Mouse (Mus musculus): ENCODE measurements around the gene 2510009E07Rik.

2510009E07Rik gene

DNA sequence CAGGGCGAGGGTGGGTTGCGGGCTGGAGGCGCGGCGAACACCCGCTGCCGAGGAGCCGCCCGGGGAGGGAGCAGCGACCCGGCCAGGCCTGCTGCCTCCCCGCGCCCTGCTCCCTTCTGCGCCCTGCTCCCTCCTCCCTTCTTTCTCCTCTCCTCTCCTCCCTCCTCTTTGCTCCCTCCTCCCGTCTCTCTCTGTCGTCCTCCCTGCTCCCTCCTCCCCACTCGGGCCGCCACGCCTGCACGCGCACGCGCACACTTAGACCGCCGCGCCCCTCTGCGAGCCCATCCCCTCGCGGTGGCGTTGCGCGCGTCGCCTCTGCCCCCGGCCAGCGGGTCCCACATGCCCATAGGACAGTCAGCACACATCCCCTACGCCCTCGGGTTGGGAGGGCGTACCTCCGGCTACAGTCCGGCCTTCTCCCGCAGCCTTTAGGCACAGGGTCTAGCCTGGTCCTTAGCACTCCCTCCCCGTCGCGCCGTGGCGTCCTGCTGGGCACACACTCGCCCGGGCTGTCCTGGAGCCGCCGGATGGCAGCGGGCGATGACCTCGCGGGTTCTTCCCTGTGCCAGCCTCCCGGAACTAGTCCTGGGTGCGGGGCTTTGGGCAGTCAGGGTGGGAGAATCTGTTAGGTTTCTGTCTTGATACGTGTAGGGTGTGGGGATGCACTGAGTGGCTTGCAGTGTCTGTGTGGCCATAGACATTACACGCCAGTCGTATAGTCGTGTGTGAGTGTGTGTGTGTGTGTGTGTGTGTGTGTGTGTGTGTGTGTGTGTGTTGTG is at the start of gene 2510009E07Rik:
Gene 2510009E07Rik (minus strand): TSS at position 203 of the 779 bp plus-strand sequence.
- peak; percentile 96 for DNase-seq (ENCODE audit: inconsistent ontology term)

DNA sequence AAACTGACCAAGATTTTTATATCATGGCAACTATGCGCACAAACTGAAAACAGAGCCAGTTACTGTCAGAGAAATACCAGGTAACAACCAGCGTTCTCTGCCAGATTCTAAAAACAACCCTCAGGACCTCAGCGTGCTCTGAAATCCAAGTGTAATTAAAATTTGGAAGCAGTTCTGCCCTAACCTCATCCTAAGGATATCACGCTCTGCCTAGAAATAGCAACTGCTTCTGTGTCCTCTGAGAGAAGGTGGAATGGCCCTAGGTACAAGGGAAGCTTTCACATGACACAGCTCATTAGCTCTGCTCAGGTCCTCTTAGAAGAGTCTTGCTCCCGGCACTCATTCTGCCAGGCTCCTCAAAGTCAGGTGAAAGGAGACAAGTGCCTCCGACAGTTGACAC is 48.9 kb upstream of the 2510009E07Rik start:
- DNase-seq (ENCODE audit: inconsistent ontology term), result peak; percentile 3

DNA sequence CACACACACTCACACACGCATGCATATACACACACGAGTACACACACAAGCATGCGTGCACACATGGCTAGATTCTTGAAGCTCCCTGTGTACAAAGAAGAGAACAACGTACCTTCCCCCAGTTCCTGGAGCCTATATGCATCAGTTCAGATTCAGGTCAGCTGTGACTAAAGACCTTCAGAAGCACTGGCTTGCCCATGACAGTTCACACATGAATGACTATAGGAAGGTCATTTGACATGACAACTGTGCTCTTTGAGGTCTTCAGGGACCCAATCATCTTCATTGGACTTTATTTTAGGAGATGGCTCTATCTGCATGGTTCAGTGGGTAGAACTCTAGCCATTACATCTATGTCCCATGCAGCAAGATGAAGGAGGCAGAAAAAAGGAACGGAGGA is 48.4 kb upstream of the 2510009E07Rik start:
- peak; percentile 77 for DNase-seq (ENCODE audit: inconsistent ontology term)

DNA sequence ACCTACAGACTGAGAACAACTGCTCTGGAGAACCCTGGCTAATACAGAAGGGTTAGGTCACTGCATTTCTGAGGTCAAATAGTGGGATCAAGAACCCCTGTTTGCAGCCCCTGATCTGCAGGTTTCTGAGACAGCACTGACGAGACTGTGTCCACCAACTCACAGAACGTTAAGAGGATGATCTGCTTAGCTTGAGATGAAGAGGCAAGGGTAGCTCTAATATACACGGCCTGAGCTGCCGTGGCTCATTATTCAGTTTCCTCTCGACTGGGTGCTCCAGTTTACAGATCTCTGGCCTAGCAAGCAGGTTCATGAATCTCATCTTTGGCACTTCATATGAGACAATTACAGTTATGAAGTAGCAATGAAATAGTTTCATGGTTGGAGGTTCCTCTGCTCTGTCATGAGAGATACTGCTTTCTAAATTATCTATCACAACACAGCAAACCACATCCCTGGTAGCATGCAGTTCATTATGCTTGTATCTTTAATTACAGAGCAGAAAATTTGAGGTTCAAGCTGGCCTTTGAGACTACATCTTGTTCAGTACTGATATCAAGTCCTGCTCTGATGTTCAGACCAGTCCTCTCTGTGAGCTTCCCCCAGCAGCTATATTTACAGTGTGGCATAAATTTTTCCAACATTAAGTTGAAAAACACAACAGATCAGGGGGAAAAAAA is 47.9 kb upstream of the 2510009E07Rik start:
- DNase-seq (ENCODE audit: inconsistent ontology term), result peak; percentile 12

DNA sequence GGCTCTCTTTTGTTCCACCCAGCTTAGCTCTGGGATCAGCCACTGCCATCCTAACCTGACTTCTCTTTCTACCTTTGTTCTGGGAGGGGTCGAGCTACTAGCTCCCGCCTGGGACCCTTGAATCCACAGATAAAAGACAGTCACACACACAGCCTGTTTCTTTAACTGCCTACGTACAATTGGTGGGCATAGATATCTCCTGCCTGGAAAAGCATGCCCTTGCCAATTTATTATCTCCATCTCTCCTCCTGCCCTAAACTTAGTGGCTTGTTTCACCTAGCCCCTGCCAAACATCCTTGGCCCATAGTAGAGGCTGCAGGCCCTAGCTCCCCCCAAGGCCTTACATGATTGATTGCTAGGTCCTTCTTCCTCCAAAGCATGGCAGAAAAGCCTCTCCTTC is 47.1 kb upstream of the 2510009E07Rik start:
- no peak for DNase-seq (ENCODE audit: inconsistent ontology term)

DNA sequence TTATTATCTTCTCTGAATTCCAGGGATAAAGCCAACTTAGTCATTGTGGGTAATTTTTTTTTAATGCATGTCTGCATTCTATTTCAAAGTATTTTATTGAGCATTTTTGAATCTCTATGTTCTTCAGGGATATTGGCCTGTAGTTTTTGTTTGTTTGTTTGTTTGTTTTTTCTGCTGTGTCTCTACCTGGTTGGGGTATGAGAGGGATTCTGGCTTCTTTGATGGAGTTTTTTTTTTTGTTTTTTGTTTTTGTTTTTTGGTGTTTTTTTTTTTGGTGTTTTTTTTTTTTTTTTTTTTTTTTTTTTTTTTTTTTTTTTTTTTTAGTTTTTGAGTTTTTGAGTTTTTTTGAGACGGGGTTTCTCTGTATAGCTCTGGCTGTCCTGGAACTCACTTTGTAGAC is 41.2 kb upstream of the 2510009E07Rik start:
- DNase-seq (ENCODE audit: inconsistent ontology term), result no peak

DNA sequence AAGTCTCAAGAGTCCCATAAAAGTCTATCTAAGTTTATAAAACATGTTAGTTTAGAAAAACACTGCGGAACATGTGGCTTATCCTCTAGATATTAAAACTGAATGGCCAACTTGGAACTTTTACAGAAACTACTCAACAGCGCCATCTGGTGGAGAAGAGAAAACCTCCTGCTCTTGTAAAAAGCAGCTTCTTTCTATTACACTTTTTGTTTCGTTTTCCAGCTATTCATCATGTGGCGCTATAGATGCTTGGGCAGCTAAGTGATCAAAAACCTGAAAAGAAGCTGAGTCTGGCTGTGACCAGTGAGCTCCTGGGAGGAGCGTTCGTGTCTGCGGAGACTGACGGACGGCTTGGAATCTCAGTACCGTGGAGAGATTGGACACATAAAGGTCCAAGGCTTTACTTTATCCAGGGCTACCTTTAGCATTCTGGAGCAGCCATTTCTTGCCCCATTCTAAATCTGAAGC is 33.5 kb upstream of the 2510009E07Rik start:
- peak; percentile 80 for DNase-seq (ENCODE audit: inconsistent ontology term)

DNA sequence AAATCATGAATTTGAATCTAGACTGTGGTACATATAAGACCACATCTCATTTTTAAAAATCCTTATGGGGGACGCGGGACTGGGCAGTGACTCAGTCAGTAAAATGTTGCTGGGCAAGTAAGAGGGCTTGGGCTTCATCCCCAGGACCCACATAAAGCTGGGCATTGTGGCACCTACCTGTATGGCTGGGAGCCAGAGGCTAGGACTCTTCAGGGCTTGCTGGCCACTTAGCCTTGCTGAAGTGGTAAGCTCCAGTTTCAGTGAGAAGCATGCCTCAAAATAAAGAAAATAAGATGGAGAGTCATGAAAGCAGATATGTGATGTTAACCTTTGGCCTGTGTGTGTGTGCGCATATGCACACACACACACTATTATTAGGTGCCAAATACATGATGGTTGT is 33.0 kb upstream of the 2510009E07Rik start:
- DNase-seq (ENCODE audit: inconsistent ontology term), result no peak

DNA sequence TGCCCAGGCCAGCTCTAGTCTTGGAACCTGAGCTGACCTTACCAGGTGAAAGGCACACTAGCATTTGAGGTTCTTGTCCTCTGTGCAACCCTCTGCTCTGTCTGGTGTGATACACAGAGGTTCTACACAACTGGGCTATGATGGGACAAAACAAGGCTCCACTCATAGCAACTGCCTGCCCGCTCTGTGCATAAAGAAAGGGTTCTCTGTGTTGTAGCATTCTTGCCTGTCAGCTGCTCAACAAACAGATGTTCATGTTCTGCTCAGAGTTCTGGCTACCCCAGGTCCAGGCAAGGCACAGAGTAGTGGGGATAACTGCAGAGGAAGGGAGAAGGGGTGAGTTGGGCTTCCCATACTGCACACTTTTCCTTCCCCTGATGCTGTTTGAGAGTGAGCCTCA is 29.8 kb upstream of the 2510009E07Rik start:
- DNase-seq (ENCODE audit: inconsistent ontology term), result no peak

DNA sequence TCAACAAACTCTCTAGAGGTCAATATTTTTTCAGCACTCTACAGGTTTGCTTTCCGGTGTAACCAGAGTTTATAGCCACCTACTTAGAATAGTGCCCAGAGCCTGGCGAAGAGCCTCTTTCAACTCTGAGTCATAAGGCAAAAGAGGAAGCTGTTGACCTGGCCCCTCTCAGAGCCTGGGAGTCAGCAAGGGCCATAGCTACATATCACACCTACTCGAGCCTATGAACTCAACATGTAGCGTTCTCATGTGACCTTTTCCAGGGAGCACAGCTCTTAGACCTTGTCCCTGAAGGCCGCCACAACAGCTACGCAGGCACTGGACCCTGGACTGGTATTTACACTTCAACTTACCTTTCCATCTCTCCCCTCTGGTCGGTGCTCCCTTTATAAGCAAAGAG is 25.3 kb upstream of the 2510009E07Rik start:
- DNase-seq (ENCODE audit: inconsistent ontology term), result no peak

DNA sequence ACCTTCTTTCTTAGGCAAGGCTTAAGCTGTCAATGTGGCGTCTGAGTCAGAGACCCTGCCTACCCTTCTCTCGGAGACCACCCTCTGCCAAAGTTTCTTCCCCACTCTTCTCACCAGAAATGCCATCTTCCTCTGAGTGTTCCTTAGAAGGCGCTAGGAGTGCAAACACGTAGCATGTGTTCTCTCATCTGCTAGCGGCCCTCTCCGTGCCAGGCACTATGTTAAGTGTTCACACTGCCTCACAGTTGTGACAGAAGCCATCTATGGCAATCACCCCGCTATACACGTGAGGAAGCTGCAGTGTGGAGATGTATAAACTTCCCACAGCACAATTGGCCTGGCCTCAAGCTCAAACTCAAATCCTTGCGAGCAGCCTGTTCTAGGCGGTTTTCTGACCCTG is 20.1 kb upstream of the 2510009E07Rik start:
- no peak for DNase-seq (ENCODE audit: inconsistent ontology term)

DNA sequence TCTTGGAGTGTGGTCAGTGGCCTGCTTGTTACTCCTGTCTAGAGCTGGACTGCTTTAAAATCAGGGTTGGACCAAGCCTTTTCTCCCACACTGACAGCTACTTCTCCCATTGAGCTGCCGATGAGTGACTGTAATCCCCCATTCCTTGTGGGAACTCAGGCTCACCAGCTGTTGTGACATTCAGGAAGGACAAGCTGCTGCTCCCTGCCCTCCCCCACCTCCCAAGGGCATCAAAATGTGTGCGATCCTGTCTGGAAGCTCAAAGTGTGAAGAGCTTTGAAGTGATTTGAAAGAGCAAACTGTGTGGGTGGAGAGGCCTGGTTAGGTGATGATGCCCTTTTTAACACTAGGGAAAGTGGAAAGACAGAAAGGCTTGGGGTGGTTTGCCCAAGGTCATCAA is 15.9 kb upstream of the 2510009E07Rik start:
- DNase-seq (ENCODE audit: inconsistent ontology term), result no peak

DNA sequence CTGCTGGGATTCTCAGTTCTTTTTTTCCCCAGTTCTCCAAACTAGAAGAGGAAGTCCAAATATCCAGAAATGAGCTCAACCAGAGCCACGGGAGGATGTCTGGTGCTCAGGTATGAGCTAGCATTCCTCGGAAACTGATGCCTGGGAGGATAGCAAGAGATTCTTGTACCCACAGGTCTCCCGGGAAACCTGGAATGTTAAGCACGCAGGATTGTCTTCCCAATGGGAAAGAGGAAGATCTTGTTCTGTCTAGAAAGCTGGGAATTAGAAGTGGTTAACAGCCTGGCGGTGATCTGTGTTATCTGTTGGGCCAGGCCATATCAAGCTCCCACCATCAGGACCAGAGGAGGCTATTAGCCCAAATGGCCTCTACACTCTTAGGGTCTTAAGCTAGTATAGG is 10.2 kb upstream of the 2510009E07Rik start:
- DNase-seq (ENCODE audit: inconsistent ontology term), result no peak

DNA sequence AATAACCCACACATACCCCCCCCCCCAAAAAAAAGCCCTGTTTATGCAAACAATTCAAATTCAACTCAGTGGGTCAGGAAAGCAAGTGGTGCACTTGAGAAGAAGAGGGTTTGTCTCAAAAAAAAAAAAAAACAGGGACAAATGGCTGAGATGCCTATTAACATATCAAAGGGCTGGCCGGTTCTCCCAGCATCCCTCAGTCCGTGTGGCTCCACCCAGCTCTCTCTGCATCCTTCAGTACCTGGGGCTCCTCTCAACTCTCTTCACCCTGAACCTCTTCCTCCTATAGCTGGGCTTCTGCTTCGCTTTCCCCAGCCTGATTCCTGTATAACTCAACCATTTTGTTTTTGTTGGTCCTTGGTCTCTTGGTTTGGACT is 7.8 kb upstream of the 2510009E07Rik start:
- no peak for DNase-seq (ENCODE audit: inconsistent ontology term)

DNA sequence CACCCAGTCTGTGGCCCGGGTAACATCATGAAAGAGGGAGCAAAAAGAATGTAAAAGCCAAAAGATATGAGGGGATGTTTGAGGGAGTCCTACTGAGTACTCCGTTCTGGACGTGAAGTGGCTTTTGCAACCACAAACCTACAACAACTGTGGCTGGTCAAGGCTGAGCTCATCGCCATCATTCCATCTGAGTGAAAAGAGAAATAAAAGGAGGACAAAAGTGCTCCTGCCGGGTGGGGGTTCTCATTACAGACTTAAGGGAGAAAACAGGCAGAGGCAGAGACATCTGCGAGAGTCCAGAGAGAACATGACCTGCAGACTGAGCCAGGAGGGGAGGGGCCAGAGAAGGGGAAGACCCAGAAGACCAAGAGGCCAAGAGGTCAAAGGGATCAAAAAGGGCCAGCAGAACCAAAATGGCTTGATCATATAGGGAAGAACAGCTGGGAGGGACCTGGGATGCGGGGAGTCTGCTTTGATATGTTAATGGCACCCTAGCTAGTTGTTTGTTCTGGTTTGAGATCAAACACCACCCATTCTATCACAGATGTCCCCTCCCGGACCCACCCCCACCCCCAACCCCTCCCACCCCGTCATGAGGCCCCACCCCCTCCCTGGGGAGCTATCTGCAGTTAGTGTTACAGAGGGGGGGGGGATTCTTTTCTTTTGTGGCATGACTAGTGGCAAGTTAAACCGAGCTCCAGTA is 7.3 kb upstream of the 2510009E07Rik start:
- DNase-seq (ENCODE audit: inconsistent ontology term), result no peak

DNA sequence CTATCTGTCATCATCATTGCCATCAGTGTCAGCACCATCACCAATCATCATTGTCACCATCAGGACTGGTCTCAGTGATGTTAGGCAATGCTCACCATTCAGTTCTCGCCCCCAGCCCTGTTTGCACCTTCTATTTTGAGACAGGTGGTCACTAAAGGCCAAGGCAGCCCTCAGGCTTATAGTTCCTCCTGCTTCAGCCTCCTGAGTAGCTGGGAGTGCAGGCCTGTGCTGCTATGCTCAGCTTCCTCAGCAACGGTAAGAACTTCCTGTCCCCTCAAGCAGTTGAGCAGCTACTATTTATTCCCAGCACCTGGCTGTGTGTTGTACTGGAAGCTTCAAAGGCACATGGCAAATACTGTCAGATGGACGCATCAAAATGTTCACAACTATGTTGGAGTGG is 3.7 kb upstream of the 2510009E07Rik start:
- no peak for DNase-seq (ENCODE audit: inconsistent ontology term)

DNA sequence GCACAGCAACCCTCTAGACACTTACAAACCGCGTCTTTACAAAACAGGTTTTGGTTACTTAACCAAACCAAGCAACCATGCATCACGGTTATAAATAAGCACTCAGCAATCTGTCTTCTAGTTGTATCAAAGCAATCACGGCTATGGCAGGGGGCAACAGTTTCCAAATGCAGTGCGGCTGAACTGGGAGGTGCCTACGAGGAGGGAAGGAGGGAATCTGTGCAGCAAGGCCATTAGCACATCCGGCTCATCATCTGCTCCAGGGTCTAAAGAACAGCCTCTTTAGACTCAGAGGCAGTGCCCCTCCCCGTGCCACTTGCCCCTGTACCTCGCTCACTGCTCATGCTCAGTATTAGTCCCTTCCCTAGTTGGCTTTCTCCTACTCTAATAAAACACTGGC is 2.5 kb upstream of the 2510009E07Rik start:
- DNase-seq (ENCODE audit: inconsistent ontology term), result no peak

DNA sequence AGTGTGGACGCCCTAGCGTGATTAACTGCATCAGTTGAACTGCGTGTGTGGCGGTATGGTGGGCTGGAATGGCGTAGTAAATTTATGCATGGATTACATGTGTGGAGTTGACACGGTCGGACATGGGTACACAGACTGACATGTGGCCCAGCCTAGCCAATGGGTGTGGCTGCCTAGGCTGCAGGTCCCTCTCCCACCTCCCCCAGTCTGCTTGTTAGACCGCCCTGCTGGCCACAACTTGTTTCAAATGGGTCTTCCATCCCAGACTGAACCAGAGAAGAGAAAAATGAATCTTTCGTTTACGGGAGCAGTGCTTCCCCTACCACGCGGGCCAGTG is 745 bp upstream of the 2510009E07Rik start:
- DNase-seq (ENCODE audit: inconsistent ontology term), result peak; percentile 51

DNA sequence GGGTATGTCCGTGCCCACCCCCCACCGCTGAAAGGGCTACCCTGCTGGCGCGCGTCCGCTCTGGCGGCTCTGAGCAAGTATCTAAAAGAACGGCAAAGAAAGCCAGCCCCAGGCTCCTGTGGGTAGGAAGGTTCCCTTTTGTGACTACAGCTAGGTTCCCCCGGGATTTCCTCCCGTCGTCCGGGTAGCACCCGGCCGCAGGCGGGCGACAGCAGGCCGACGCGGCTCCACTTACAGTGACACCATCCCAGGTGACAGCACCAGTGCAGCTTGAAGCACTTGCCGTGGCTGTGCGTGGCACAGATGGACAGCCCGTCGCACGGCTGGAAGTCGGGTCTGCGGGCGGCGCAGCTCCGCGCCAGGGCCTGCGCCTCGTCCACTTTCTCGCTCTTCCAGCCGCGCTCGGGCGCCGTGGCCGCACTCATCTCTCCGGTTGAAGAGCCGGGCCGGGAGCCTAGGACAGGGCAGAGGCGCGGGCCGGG is 443 bp downstream of the 2510009E07Rik start:
- peak; percentile 78 for DNase-seq (ENCODE audit: inconsistent ontology term)

DNA sequence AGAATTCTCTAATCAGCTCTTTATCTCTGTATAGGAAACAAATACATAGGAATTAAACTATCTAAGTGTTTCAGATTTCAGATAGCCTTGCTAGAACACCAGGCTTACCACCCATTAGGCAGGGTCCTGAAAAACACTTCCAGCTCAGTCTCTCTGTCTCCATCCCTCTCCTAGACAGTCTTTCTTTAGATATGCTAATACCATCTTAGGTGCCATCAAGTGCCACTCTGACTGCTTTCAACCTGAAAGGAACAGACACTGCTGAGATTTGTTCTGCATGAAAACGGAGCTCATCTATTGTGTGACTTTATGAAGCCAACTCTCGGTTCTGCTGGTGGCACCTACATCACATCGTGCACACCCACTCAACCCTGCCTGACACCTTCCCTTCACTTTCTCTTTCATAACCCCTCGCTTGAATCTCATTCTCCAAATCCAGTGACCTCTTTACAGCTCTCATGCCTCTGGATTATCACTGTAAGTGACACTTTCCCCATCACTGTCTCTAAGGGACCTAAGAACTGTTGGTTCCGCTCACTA is 4.2 kb downstream of the 2510009E07Rik start:
- DNase-seq (ENCODE audit: inconsistent ontology term), result no peak

DNA sequence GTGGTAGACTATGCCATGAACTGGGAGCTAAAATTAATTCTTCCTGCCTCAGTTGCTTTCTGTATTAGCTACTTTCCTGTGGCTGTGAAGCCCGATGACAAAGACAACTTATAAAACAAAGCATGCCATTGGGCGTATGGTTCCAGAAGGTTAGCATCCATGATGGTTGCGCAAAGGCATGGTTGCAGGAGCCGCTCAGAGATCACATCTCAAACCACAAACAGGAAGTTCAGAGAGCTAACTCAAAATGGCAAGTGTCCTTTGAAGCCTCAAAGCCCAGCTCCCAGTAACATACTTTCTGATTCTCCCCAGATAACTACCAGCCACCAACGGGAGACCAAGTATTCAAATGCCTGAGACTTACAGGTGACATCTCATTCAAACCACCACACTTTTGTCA is 5.3 kb downstream of the 2510009E07Rik start:
- DNase-seq (ENCODE audit: inconsistent ontology term), result no peak

DNA sequence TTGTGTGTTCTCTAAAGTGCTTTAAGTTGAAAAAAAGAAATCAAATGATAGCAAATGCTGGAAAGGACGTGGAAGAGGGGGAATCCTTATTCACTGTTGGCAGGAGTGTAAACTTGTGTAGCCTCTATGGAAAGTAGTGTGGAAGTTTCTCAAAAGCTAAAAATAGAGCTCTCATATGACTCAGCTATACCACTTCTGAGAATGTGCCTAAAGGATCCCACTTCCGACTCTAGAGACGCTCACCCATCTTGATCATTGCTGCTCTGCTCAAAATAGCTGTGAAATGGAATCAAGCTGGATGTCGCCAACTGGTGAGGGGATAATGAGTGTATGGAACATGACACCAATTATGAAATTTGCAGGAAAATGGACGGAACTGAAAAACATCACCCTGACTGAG is 7.1 kb downstream of the 2510009E07Rik start:
- DNase-seq (ENCODE audit: inconsistent ontology term), result no peak

Data from Muller cell, postnatal 12 days (primary cell).